Mouse (Mus musculus) forebrain, embryonic 14.5 days (tissue): ENCODE results near the gene Commd9. TPM values are rescaled to one million over a fixed set of nuclear protein-coding genes. Genes with fewer than 3 reads are reported as not detected.

ENCODE experiments used
- ATAC-seq: fragments of 200-750 bp; cut with Nextera tagmentation; 2 replicates; pipeline ENCODE4 v1.8.0; 2017; ENCODE audit warnings: mild to moderate bottlenecking, moderate library complexity
- DNase-seq: peaks from one replicate; pipeline ENCODE4 v3.0.0-alpha.2; 2015; ENCODE audit warnings: low spot score
- H3K27ac ChIP-seq: fragments of 300-500 bp; sonication (generic); 2 replicates; pipeline ENCODE4 v1.5.1; 2014; ENCODE audit warnings: low read depth, mild to moderate bottlenecking, control low read depth, low read length, moderate library complexity
- H3K27me3 ChIP-seq: fragments of 300-500 bp; sonication (generic); replicated peaks from 2 replicates; pipeline ENCODE4 v1.6.1; 2014; ENCODE audit warnings: low read length, control low read depth, mixed read lengths; ENCODE audit not compliant: control insufficient read depth, insufficient read depth
- H3K36me3 ChIP-seq: fragments of 300-500 bp; sonication (generic); 2 replicates; pipeline ENCODE4 v1.6.1; 2014; ENCODE audit warnings: low read length, control low read depth; ENCODE audit not compliant: control insufficient read depth, insufficient read depth
- H3K4me1 ChIP-seq: fragments of 300-500 bp; sonication (generic); 2 replicates; pipeline ENCODE4 v1.6.1; 2014; ENCODE audit warnings: antibody characterized with exemption, low read length, control low read depth; ENCODE audit not compliant: control insufficient read depth, insufficient read depth
- H3K4me2 ChIP-seq: fragments of 300-500 bp; sonication (generic); 2 replicates; pipeline ENCODE4 v1.6.1; 2014; ENCODE audit warnings: mild to moderate bottlenecking, control low read depth, low read length
- H3K4me3 ChIP-seq: fragments of 300-500 bp; sonication (generic); 2 replicates; pipeline ENCODE4 v1.5.1; 2014; ENCODE audit warnings: low read depth, low read length, control low read depth
- H3K9ac ChIP-seq: fragments of 300-500 bp; sonication (generic); 2 replicates; pipeline ENCODE4 v1.6.1; 2014; ENCODE audit warnings: mild to moderate bottlenecking, low read length, control low read depth, moderate library complexity
- H3K9me3 ChIP-seq: fragments of 300-500 bp; sonication (generic); replicated peaks from 2 replicates; pipeline ENCODE4 v1.6.1; 2016; ENCODE audit warnings: low read length, control low read depth, mixed read lengths; ENCODE audit not compliant: control insufficient read depth
- WGBS: fragments of 180-500 bp; shearing (Covaris S2); extraction: QIAGEN DNeasy Blood & Tissue Kit; methylation state at CpG from one replicate; pipeline ENCODE4 v1.1.7; 2014; 5-methylcytosine and 5-hydroxymethylcytosine counted together
- polyA plus RNA-seq: library from polyadenylated mRNA; unstranded; fragments of >200 nt; fragmentation: Nextera tagmentation; extraction: Ambion mirVana; gene quantifications from 2 replicates; pipeline ENCODE4 v1.2.1, GENCODE M21; 2014

Commd9 gene
- polyA plus RNA-seq, 1 experiment from 2014 or later: 118 TPM

- peaks cover 1% of the 10 kb centered on the region for H3K4me1 ChIP-seq
- 91% methylated on average over 9 of the region's 9 CpGs for WGBS
- ATAC-seq: no peak
- DNase-seq: no peak
- no peak overlapping the region for H3K27ac ChIP-seq
- no peaks in the 10 kb centered on the region for H3K9me3 ChIP-seq
- H3K9ac ChIP-seq: no peak overlapping the region
- no peaks in the 10 kb centered on the region for H3K27me3 ChIP-seq
- H3K36me3 ChIP-seq: no peaks in the 10 kb centered on the region
- H3K4me3 ChIP-seq: no peak overlapping the region
- H3K4me2 ChIP-seq: no peak overlapping the region
Observed at GRCm38 (mm10) chr2:101881471-101882162, 4.4 kb upstream of the Commd9 start.

- DNase-seq: no peak
- no peak within 1 kb of the TSS for H3K4me3 ChIP-seq
- H3K27me3 ChIP-seq: no peaks in the 10 kb centered on the region
- 45% methylated on average over 3 of the region's 3 CpGs for WGBS
- H3K4me1 ChIP-seq: peaks cover 6% of the 10 kb centered on the region
- no peak within 1 kb of the TSS for H3K27ac ChIP-seq
- H3K9me3 ChIP-seq: no peaks in the 10 kb centered on the region
- no peak within 1 kb of the TSS; the same call in 1 of the 2 replicates for H3K9ac ChIP-seq
- ATAC-seq: no peak
- no peak within 1 kb of the TSS for H3K4me2 ChIP-seq
- no peaks in the 10 kb centered on the region for H3K36me3 ChIP-seq
Observed at GRCm38 (mm10) chr2:101882998-101883397, 3.0 kb upstream of the Commd9 start, which contains the start of gene Prr5l. Gene Prr5l (minus strand): TSS chr2:101883027.

- peaks cover 6% of the 10 kb centered on the region for H3K4me1 ChIP-seq
- ATAC-seq (no peak), DNase-seq (no peak)
- no peaks in the 10 kb centered on the region for H3K27me3 ChIP-seq
- no peak overlapping the region for H3K27ac ChIP-seq
- 84% methylated on average over 2 of the region's 2 CpGs for WGBS
- H3K4me2 ChIP-seq: no peak overlapping the region
- H3K36me3 ChIP-seq: no peaks in the 10 kb centered on the region
- no peak overlapping the region for H3K9ac ChIP-seq
- H3K4me3 ChIP-seq: no peak overlapping the region
- no peaks in the 10 kb centered on the region for H3K9me3 ChIP-seq
Observed at GRCm38 (mm10) chr2:101884286-101884685, 1.8 kb upstream of the Commd9 start.

GRCm38 (mm10) chr2:101888886-101889285 lies 2.8 kb downstream of the Commd9 start:
- 94% methylated on average over 8 of the region's 8 CpGs for whole genome bisulfite sequencing
- H3K36me3 ChIP-seq: no peaks in the 10 kb centered on the region
- no peak for DNase-seq
- no peak overlapping the region for H3K27ac ChIP-seq
- no peak overlapping the region for H3K4me3 ChIP-seq
- peaks cover 6% of the 10 kb centered on the region for H3K4me1 ChIP-seq
- H3K9me3 ChIP-seq: no peaks in the 10 kb centered on the region
- H3K27me3 ChIP-seq: no peaks in the 10 kb centered on the region
- no peak overlapping the region for H3K9ac ChIP-seq
- H3K4me2 ChIP-seq: no peak overlapping the region
- ATAC-seq: no peak

- no peak for DNase-seq
- H3K9me3 ChIP-seq: no peaks in the 10 kb centered on the region
- H3K9ac ChIP-seq: no peak overlapping the region
- no peak for ATAC-seq
- no peak overlapping the region for H3K4me2 ChIP-seq
- 71% methylated on average over 7 of the region's 7 CpGs for WGBS
- no peak overlapping the region for H3K27ac ChIP-seq
- H3K27me3 ChIP-seq: no peaks in the 10 kb centered on the region
- peaks cover 6% of the 10 kb centered on the region for H3K4me1 ChIP-seq
- peaks cover 12% of the 10 kb centered on the region; the same call in 1 of the 2 replicates for H3K36me3 ChIP-seq
- no peak overlapping the region for H3K4me3 ChIP-seq
Observed at GRCm38 (mm10) chr2:101891143-101891542, 5.1 kb downstream of the Commd9 start.

GRCm38 (mm10) chr2:101894126-101894525 lies 8.1 kb downstream of the Commd9 start:
- Histone ChIP-seq H3K27ac (no peak overlapping the region), H3K36me3 (peaks cover 23% of the 10 kb centered on the region), H3K4me3 (no peak overlapping the region), H3K9ac (no peak overlapping the region), H3K4me2 (no peak overlapping the region), H3K4me1 (no peaks in the 10 kb centered on the region), H3K27me3 (no peaks in the 10 kb centered on the region), H3K9me3 (no peaks in the 10 kb centered on the region)
- no peak for ATAC-seq
- DNase-seq: no peak
- 95% methylated on average over 3 of the region's 3 CpGs for WGBS

GRCm38 (mm10) chr2:101896425-101897204 lies 10.6 kb downstream of the Commd9 start:
- Histone ChIP-seq H3K36me3 (peaks cover 39% of the 10 kb centered on the region), H3K4me1 (no peaks in the 10 kb centered on the region), H3K4me2 (no peak overlapping the region), H3K9me3 (no peaks in the 10 kb centered on the region), H3K27ac (no peak overlapping the region), H3K9ac (no peak overlapping the region), H3K4me3 (no peak overlapping the region), H3K27me3 (no peaks in the 10 kb centered on the region)
- DNase-seq (no peak), ATAC-seq (no peak)
- 83% methylated on average over 10 of the region's 10 CpGs for WGBS

GRCm38 (mm10) chr2:101902196-101902595 lies 16.1 kb downstream of the Commd9 start:
- Histone ChIP-seq H3K9me3 (no peaks in the 10 kb centered on the region), H3K4me2 (no peak overlapping the region), H3K9ac (no peak overlapping the region), H3K4me1 (peaks cover 10% of the 10 kb centered on the region; the same call in 1 of the 2 replicates), H3K36me3 (peaks cover 21% of the 10 kb centered on the region), H3K27me3 (no peaks in the 10 kb centered on the region), H3K4me3 (no peak overlapping the region), H3K27ac (no peak overlapping the region; the same call in 1 of the 2 replicates)
- ATAC-seq (no peak), DNase-seq (no peak)
- WGBS: 87% methylated on average over 4 of the region's 4 CpGs
